Mouse (Mus musculus) testis, adult 2 months (tissue): Measurements from ENCODE around the gene 2810459M11Rik.

Source experiments
- CTCF ChIP-seq: fragments of 200-500 bp; IDR thresholded peaks from 2 replicates; pipeline ENCODE4 v1.5.1; 2012; ENCODE audit warnings: low read depth, mild to moderate bottlenecking, inconsistent platforms, low read length, moderate library complexity; ENCODE audit not compliant: control insufficient read depth, insufficient read depth, insufficient replicate concordance
- POLR2A ChIP-seq: fragments of 200-500 bp; IDR thresholded peaks from 2 replicates; pipeline ENCODE4 v1.6.1; 2012; ENCODE audit warnings: low read depth, mild to moderate bottlenecking, inconsistent platforms, low read length, moderate library complexity; ENCODE audit not compliant: control insufficient read depth

GRCm38 (mm10) chr1:86048231-86048630 is 2.6 kb downstream of the 2810459M11Rik start:
- TF ChIP-seq POLR2A (no peak), CTCF (no peak)
